Mouse (Mus musculus) frontal cortex, adult (tissue): ENCODE results near the gene Il11ra2.
"Not testable (repeated sequence)": the region's sequence is repeated elsewhere in the genome, so short reads cannot be mapped to it uniquely, and the experiment has no call there.

ENCODE experiments used
- ATAC-seq: cut with Nextera tagmentation; 2 replicates; pipeline ENCODE4 v1.9.2; 2017; ENCODE audit warnings: mild to moderate bottlenecking, moderate library complexity, mixed read lengths; ENCODE audit not compliant: low TSS enrichment

The Il11ra2 gene

GRCm38 (mm10) chr4:42661793-42662192 is at the start of gene Il11ra2:
Gene Il11ra2 (minus strand): TSS chr4:42661893.
- ATAC-seq = not testable (repeated sequence)

GRCm38 (mm10) chr4:42682183-42682524 is 20.5 kb upstream of the Il11ra2 start:
- not testable (repeated sequence) for ATAC-seq

GRCm38 (mm10) chr4:42681473-42682182 is 19.9 kb upstream of the Il11ra2 start:
- ATAC-seq = not testable (repeated sequence)

- peak; percentile 38; the same call in 1 of the 2 replicates for ATAC-seq
These were observed 19.0 kb upstream of the Il11ra2 start for GRCm38 (mm10) chr4:42680374-42681356.

GRCm38 (mm10) chr4:42679365-42679764 is 17.7 kb upstream of the Il11ra2 start:
- ATAC-seq = not testable (repeated sequence)

- ATAC-seq = not testable (repeated sequence)
These were observed 13.7 kb upstream of the Il11ra2 start for GRCm38 (mm10) chr4:42675415-42675814.

- not testable (repeated sequence) for ATAC-seq
These were observed 6.7 kb downstream of the Il11ra2 start, which contains the start of gene Ccl27b for GRCm38 (mm10) chr4:42654951-42655350. Gene Ccl27b (plus strand): TSS chr4:42655251.

- ATAC-seq = not testable (repeated sequence)
These were observed 32.3 kb downstream of the Il11ra2 start, which contains the start of gene Gm2564 for GRCm38 (mm10) chr4:42629419-42629818. Gene Gm2564 (plus strand): TSS chr4:42629719.

- not testable (repeated sequence) for ATAC-seq
These were observed 49.8 kb downstream of the Il11ra2 start, which contains the start of gene Gm10591 for GRCm38 (mm10) chr4:42611895-42612294. Gene Gm10591 (plus strand): TSS chr4:42612195.
